Mouse (Mus musculus): ENCODE results near the gene Sema7a.

DNA sequence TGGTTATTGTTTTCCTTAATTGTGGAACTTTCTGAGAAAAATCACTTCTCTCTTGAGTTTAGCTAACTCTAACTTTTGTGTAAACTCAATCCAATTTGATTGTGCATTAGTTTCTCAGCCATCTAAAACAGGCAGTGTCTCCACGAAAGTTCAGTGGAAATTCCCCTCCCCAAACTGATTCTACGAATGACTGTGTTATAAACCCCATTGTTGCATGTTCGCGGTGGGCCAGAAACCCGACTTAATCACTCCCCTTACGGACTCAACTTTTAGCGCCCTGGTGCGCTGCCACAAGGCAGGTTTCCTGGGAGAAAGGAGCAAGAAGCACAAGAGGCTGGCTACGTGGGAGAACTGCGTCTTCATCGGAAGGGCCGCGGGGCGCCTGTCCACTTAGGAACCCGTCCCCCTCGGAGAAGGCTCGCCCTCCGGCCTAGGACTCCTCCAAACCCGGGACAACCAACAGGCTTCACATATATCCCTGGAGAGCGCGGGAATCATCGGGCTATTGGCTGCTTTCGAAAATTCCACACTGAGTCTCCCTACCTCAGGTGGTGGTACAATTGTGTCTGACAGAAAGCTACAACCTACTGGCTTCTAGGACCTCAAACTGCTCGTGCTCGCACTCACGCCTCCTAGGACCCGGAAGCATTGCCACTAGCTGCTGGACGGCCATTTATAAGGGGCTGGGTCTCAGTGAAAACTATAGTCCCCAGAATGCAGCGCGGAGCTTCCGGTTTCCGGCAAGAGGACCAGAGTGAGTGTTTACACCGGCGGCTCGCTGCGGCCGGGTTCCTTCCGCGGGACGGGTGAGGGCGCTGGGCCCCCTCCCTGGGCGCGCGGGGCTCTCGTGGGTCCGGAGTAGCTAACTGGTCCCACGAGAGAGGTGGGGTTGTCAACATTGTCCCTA lies 29.4 kb upstream of the Sema7a start, which contains the start of gene Ubl7:
- no peak for TF ChIP-seq CTCF (IDR thresholded peaks at IDR 0.05; ENCODE audit: borderline replicate concordance, insufficient read depth, low read length)
- peak; percentile 97 for TF ChIP-seq POLR2A (IDR thresholded peaks at IDR 0.05; ENCODE audit: low read depth, low read length)

All from embryonic fibroblast, embryonic 13.5 days (primary cell).